Mouse (Mus musculus) ES-E14 (cell line): Measurements from ENCODE around the gene Tfrc.

Source experiments
- CHD2 ChIP-seq: IDR thresholded peaks from 2 replicates; pipeline ENCODE4 v1.6.1; 2014; ENCODE audit warnings: mild to moderate bottlenecking, low read depth, low read length, inconsistent platforms
- HCFC1 ChIP-seq: IDR thresholded peaks from 2 replicates; pipeline ENCODE4 v1.6.1; 2012; ENCODE audit warnings: low read length, inconsistent platforms, borderline replicate concordance; ENCODE audit not compliant: insufficient read depth
- MAFK ChIP-seq: IDR thresholded peaks from 2 replicates; pipeline ENCODE4 v1.6.1; 2014; ENCODE audit warnings: mild to moderate bottlenecking, low read depth, low read length, inconsistent platforms; ENCODE audit not compliant: insufficient read depth
- ZC3H11A ChIP-seq: IDR thresholded peaks from 2 replicates; pipeline ENCODE4 v1.6.1; 2012; ENCODE audit warnings: low read depth, mild to moderate bottlenecking, inconsistent platforms, low read length, borderline replicate concordance
- ZNF384 ChIP-seq: IDR thresholded peaks from 2 replicates; pipeline ENCODE4 v1.6.1; 2012; ENCODE audit warnings: low read depth, low read length, inconsistent platforms

GRCm38 (mm10) chr16:32567282-32567681 is 41.4 kb upstream of the Tfrc start:
- TF ChIP-seq HCFC1 (no peak), ZC3H11A (no peak), CHD2 (no peak), MAFK (no peak), ZNF384 (no peak)
